Mouse (Mus musculus): ENCODE results near the gene Spag5. TPM values are rescaled to one million over a fixed set of nuclear protein-coding genes. Genes with fewer than 3 reads are reported as not detected.
"Not testable (repeated sequence)": the region's sequence is repeated elsewhere in the genome, so short reads cannot be mapped to it uniquely, and the experiment has no call there.

Spag5 gene
- polyA plus RNA-seq, 1 experiment: 91.6 TPM

GRCm38 (mm10) chr11:78275596-78275995, 25.7 kb upstream of the Spag5 start:
- Histone ChIP-seq H3K4me3 (replicated peaks; ENCODE audit: control insufficient read depth, low read depth, low read length) (no peak overlapping the region), H3K27ac (ENCODE audit: control insufficient read depth, insufficient read depth, low read depth, low read length, poor library complexity) (no peak overlapping the region), H3K4me1 (ENCODE audit: control insufficient read depth, insufficient read depth, low read length) (no peaks in the 10 kb centered on the region; the same call in 1 of the 2 replicates)
- TF ChIP-seq POLR2A (IDR thresholded peaks at IDR 0.05; ENCODE audit: borderline replicate concordance, control insufficient read depth, low read depth, low read length): no peak
- TF ChIP-seq CTCF (IDR thresholded peaks at IDR 0.05; ENCODE audit: control insufficient read depth, insufficient read depth, low read length): no peak
- whole genome bisulfite sequencing: 97% methylated on average over 1 of the region's 1 CpGs

GRCm38 (mm10) chr11:78276169-78276568, 25.2 kb upstream of the Spag5 start:
- not testable (repeated sequence) for H3K27ac ChIP-seq (ENCODE audit: control insufficient read depth, insufficient read depth, low read depth, low read length, poor library complexity); H3K4me1 ChIP-seq (ENCODE audit: control insufficient read depth, insufficient read depth, low read length); H3K4me3 ChIP-seq (replicated peaks; ENCODE audit: control insufficient read depth, low read depth, low read length)
- WGBS: 84% methylated on average over 4 of the region's 4 CpGs
- peak; percentile 22; the same call in 1 of the 2 replicates for TF ChIP-seq CTCF (IDR thresholded peaks at IDR 0.05; ENCODE audit: control insufficient read depth, insufficient read depth, low read length)

- H3K4me1 ChIP-seq (ENCODE audit: control insufficient read depth, insufficient read depth, low read length): no peaks in the 10 kb centered on the region; the same call in 1 of the 2 replicates
- TF ChIP-seq POLR2A (IDR thresholded peaks at IDR 0.05; ENCODE audit: borderline replicate concordance, control insufficient read depth, low read depth, low read length): no peak
- no peak for TF ChIP-seq CTCF (IDR thresholded peaks at IDR 0.05; ENCODE audit: control insufficient read depth, insufficient read depth, low read length)
- WGBS: 77% methylated on average over 7 of the region's 7 CpGs
These were observed 22.5 kb upstream of the Spag5 start for GRCm38 (mm10) chr11:78278853-78279252.

GRCm38 (mm10) chr11:78279586-78279985, 21.7 kb upstream of the Spag5 start:
- 77% methylated on average over 4 of the region's 4 CpGs for WGBS
- Histone ChIP-seq H3K4me1 (ENCODE audit: control insufficient read depth, insufficient read depth, low read length) (no peaks in the 10 kb centered on the region; the same call in 1 of the 2 replicates), H3K27ac (ENCODE audit: control insufficient read depth, insufficient read depth, low read depth, low read length, poor library complexity) (no peak overlapping the region), H3K4me3 (replicated peaks; ENCODE audit: control insufficient read depth, low read depth, low read length) (no peak overlapping the region)
- TF ChIP-seq CTCF (IDR thresholded peaks at IDR 0.05; ENCODE audit: control insufficient read depth, insufficient read depth, low read length) (no peak), POLR2A (IDR thresholded peaks at IDR 0.05; ENCODE audit: borderline replicate concordance, control insufficient read depth, low read depth, low read length) (no peak)

More at GRCm38 (mm10) chr11:78278853-78279252, 22.5 kb upstream of the Spag5 start:
- H3K27ac ChIP-seq (ENCODE audit: control insufficient read depth, insufficient read depth, low read depth, low read length, poor library complexity): no peak overlapping the region
- H3K4me3 ChIP-seq (replicated peaks; ENCODE audit: control insufficient read depth, low read depth, low read length): no peak overlapping the region

- WGBS: 85% methylated on average over 7 of the region's 7 CpGs
- TF ChIP-seq CTCF (IDR thresholded peaks at IDR 0.05; ENCODE audit: control insufficient read depth, insufficient read depth, low read length) (no peak), POLR2A (IDR thresholded peaks at IDR 0.05; ENCODE audit: borderline replicate concordance, control insufficient read depth, low read depth, low read length) (no peak)
- Histone ChIP-seq H3K4me1 (ENCODE audit: control insufficient read depth, insufficient read depth, low read length) (no peaks in the 10 kb centered on the region), H3K27ac (ENCODE audit: control insufficient read depth, insufficient read depth, low read depth, low read length, poor library complexity) (no peak overlapping the region), H3K4me3 (replicated peaks; ENCODE audit: control insufficient read depth, low read depth, low read length) (no peak overlapping the region)
These were observed 12.1 kb upstream of the Spag5 start for GRCm38 (mm10) chr11:78289146-78289763.

- TF ChIP-seq CTCF (IDR thresholded peaks at IDR 0.05; ENCODE audit: control insufficient read depth, insufficient read depth, low read length) (no peak), POLR2A (IDR thresholded peaks at IDR 0.05; ENCODE audit: borderline replicate concordance, control insufficient read depth, low read depth, low read length) (no peak)
- 93% methylated on average over 4 of the region's 4 CpGs for WGBS
- Histone ChIP-seq H3K4me3 (replicated peaks; ENCODE audit: control insufficient read depth, low read depth, low read length) (no peak within 1 kb of the TSS), H3K27ac (ENCODE audit: control insufficient read depth, insufficient read depth, low read depth, low read length, poor library complexity) (no peak within 1 kb of the TSS), H3K4me1 (ENCODE audit: control insufficient read depth, insufficient read depth, low read length) (no peaks in the 10 kb centered on the region)
These were observed 10.7 kb upstream of the Spag5 start, which contains the start of gene BC030499 for GRCm38 (mm10) chr11:78290654-78291053. Gene BC030499, plus strand, starts transcription at chr11:78290841.

DNA sequence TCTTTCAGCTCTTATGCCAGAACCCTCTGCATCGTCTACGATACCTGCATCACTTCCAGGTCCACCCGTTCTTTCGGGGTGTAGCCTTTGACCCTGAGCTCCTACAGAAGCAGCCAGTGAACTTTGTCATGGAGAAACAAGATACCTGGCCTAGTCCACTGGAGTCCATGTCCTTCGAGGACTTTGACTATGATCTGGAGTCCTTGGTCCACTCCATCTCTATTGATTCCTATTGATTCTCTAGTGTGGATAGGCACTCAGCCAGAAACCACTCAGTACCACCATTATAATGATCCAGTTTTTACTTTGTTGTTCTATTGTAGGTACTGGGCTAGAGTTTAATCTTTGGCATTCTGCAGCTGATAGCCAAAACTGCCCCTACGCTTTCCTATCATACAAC, 6.7 kb upstream of the Spag5 start:
- no peak for TF ChIP-seq CTCF (IDR thresholded peaks at IDR 0.05; ENCODE audit: control insufficient read depth, insufficient read depth, low read length)
- TF ChIP-seq POLR2A (IDR thresholded peaks at IDR 0.05; ENCODE audit: borderline replicate concordance, control insufficient read depth, low read depth, low read length): no peak
- Histone ChIP-seq H3K27ac (ENCODE audit: control insufficient read depth, insufficient read depth, low read depth, low read length, poor library complexity) (no peak overlapping the region), H3K4me3 (replicated peaks; ENCODE audit: control insufficient read depth, low read depth, low read length) (no peak overlapping the region), H3K4me1 (ENCODE audit: control insufficient read depth, insufficient read depth, low read length) (no peaks in the 10 kb centered on the region)
- 88% methylated on average over 6 of the region's 6 CpGs for WGBS

GRCm38 (mm10) chr11:78300917-78301316, 412 bp upstream of the Spag5 start:
- Histone ChIP-seq H3K4me3 (replicated peaks; ENCODE audit: control insufficient read depth, low read depth, low read length) (peak overlapping the region; percentile 94), H3K27ac (ENCODE audit: control insufficient read depth, insufficient read depth, low read depth, low read length, poor library complexity) (peak overlapping the region; percentile 52; the same call in 1 of the 2 replicates), H3K4me1 (ENCODE audit: control insufficient read depth, insufficient read depth, low read length) (no peaks in the 10 kb centered on the region; the same call in 1 of the 2 replicates)
- WGBS: 58% methylated on average over 7 of the region's 7 CpGs
- no peak for TF ChIP-seq POLR2A (IDR thresholded peaks at IDR 0.05; ENCODE audit: borderline replicate concordance, control insufficient read depth, low read depth, low read length)
- TF ChIP-seq CTCF (IDR thresholded peaks at IDR 0.05; ENCODE audit: control insufficient read depth, insufficient read depth, low read length): no peak
